In genomic region chr9:44327064-44327711, GRCm38 (mm10) we compare ENCODE assay signal across 8 mouse cellular contexts. TPM values are rescaled to one million over a fixed set of nuclear protein-coding genes. Genes with fewer than 3 reads are reported as not detected.
DNase-seq lines count a peak whose midpoint lies in the region; ATAC-seq and TF ChIP-seq lines count a peak whose summit lies in the region.

No protein-coding gene starts in this region.

- no peak for TF ChIP-seq CTCF in lung, adult 2 months (IDR thresholded peaks at IDR 0.05; ENCODE audit: insufficient read depth, low read length)

- TF ChIP-seq POLR2A in lung, adult 2 months (IDR thresholded peaks at IDR 0.05; ENCODE audit: borderline replicate concordance, extremely low read depth, low read depth, low read length): no peak

- H3K36me3 ChIP-seq in forebrain, embryonic 12.5 days (replicated peaks): peaks cover 32% of the 10 kb centered on the region
- H3K36me3 ChIP-seq in hindbrain, embryonic 15.5 days: peaks cover 29% of the 10 kb centered on the region

- H3K9me3 ChIP-seq in forebrain, embryonic 12.5 days: no peaks in the 10 kb centered on the region
- no peaks in the 10 kb centered on the region for H3K9me3 ChIP-seq in hindbrain, embryonic 15.5 days

- H3K4me1 ChIP-seq in forebrain, embryonic 12.5 days: peaks cover 14% of the 10 kb centered on the region
- H3K4me1 ChIP-seq in hindbrain, embryonic 15.5 days (replicated peaks): peaks cover 15% of the 10 kb centered on the region
- H3K4me1 ChIP-seq in lung, adult 2 months (ENCODE audit: control insufficient read depth, insufficient read depth, low read length): peaks cover 8% of the 10 kb centered on the region; the same call in 1 of the 2 replicates

- H3K27ac ChIP-seq in forebrain, embryonic 12.5 days: peak overlapping the region; percentile 93
- H3K27ac ChIP-seq in hindbrain, embryonic 15.5 days (replicated peaks): peak overlapping the region; percentile 88

- DNase-seq in urinary bladder, postnatal 25 days (ENCODE audit: low spot score): peak; percentile 27
- DNase-seq in urinary bladder, postnatal 4 days (ENCODE audit: low spot score in 2 of 2): no peak
- peak; percentile 49 for DNase-seq in lung, adult 2 months
- peak; percentile 36 for DNase-seq in retina, postnatal 1 day
- DNase-seq in frontal cortex, postnatal 14 days (ENCODE audit: low spot score in 2 of 2): no peak
- no peak for DNase-seq in frontal cortex, postnatal 25 days (ENCODE audit: low spot score in 2 of 2)

- peak overlapping the region; percentile 87 for H3K9ac ChIP-seq in forebrain, embryonic 12.5 days
- peak overlapping the region; percentile 71 for H3K9ac ChIP-seq in hindbrain, embryonic 15.5 days

- peak overlapping the region; percentile 81 for H3K4me2 ChIP-seq in forebrain, embryonic 12.5 days
- peak overlapping the region; percentile 73 for H3K4me2 ChIP-seq in hindbrain, embryonic 15.5 days

- WGBS in forebrain, embryonic 12.5 days: under 1% methylated on average over 22 of the region's 22 CpGs
- WGBS in hindbrain, embryonic 15.5 days: under 1% methylated on average over 22 of the region's 22 CpGs
- 1% methylated on average over 22 of the region's 22 CpGs for WGBS in lung, adult 2 months

- ATAC-seq in forebrain, embryonic 12.5 days (ENCODE audit: low FRiP score): peak; percentile 31
- ATAC-seq in hindbrain, embryonic 15.5 days (ENCODE audit: low FRiP score, low read depth): peak; percentile 33

- H3K27me3 ChIP-seq in forebrain, embryonic 12.5 days: no peaks in the 10 kb centered on the region
- no peaks in the 10 kb centered on the region for H3K27me3 ChIP-seq in hindbrain, embryonic 15.5 days

- H3K4me3 ChIP-seq in forebrain, embryonic 12.5 days (replicated peaks): peak overlapping the region; percentile 78
- H3K4me3 ChIP-seq in hindbrain, embryonic 15.5 days: peak overlapping the region; percentile 66
- peak overlapping the region; percentile 82 for H3K4me3 ChIP-seq in lung, adult 2 months (replicated peaks; ENCODE audit: extremely low read depth, low read depth, low read length)

RNA-seq across cellular contexts. Expression of gene Dpagt1, which starts 1.4 kb away (rescaled TPM):
- polyA plus RNA-seq in forebrain, embryonic 12.5 days (2016; fragmentation: Nextera tagmentation; extraction: Ambion mirVana): 38.9 and 39.3 TPM in 2 replicates
- 37.5 and 38.7 TPM in 2 replicates for polyA plus RNA-seq in hindbrain, embryonic 15.5 days (2015; fragmentation: Nextera tagmentation; extraction: Ambion mirVana)
- 50.0 and 58.7 TPM in 2 replicates for polyA plus RNA-seq in lung, adult 2 months (2012; rRNA removed)

RNA-seq across cellular contexts. Expression of gene C2cd2l, which starts 7.1 kb away (rescaled TPM):
- polyA plus RNA-seq in forebrain, embryonic 12.5 days (2016; fragmentation: Nextera tagmentation; extraction: Ambion mirVana): 16.5 and 16.9 TPM in 2 replicates
- 28.7 and 29.3 TPM in 2 replicates for polyA plus RNA-seq in hindbrain, embryonic 15.5 days (2015; fragmentation: Nextera tagmentation; extraction: Ambion mirVana)
- 77.9 and 88.0 TPM in 2 replicates for polyA plus RNA-seq in lung, adult 2 months (2012; rRNA removed)

RNA-seq across cellular contexts. Expression of gene H2afx, which starts 7.3 kb away (rescaled TPM):
- 477 and 482 TPM in 2 replicates for polyA plus RNA-seq in forebrain, embryonic 12.5 days (2016; fragmentation: Nextera tagmentation; extraction: Ambion mirVana)
- polyA plus RNA-seq in hindbrain, embryonic 15.5 days (2015; fragmentation: Nextera tagmentation; extraction: Ambion mirVana): 133 and 149 TPM in 2 replicates
- polyA plus RNA-seq in lung, adult 2 months (2012; rRNA removed): 41.3 and 50.1 TPM in 2 replicates

RNA-seq across cellular contexts. Expression of gene Hmbs, which starts 16.8 kb away (rescaled TPM):
- polyA plus RNA-seq in forebrain, embryonic 12.5 days (2016; fragmentation: Nextera tagmentation; extraction: Ambion mirVana): 107 and 115 TPM in 2 replicates
- 64.8 and 64.9 TPM in 2 replicates for polyA plus RNA-seq in hindbrain, embryonic 15.5 days (2015; fragmentation: Nextera tagmentation; extraction: Ambion mirVana)
- polyA plus RNA-seq in lung, adult 2 months (2012; rRNA removed): 21.8 and 27.7 TPM in 2 replicates

RNA-seq across cellular contexts. Expression of gene Hinfp, which starts 21.7 kb away (rescaled TPM):
- 34.6 and 35.5 TPM in 2 replicates for polyA plus RNA-seq in forebrain, embryonic 12.5 days (2016; fragmentation: Nextera tagmentation; extraction: Ambion mirVana)
- polyA plus RNA-seq in hindbrain, embryonic 15.5 days (2015; fragmentation: Nextera tagmentation; extraction: Ambion mirVana): 25.7 and 28.8 TPM in 2 replicates
- polyA plus RNA-seq in lung, adult 2 months (2012; rRNA removed): 16.9 and 21.3 TPM in 2 replicates

Comparison
In these comparisons a context has a peak if more than half of its experiments do, and no peak if none do; other contexts are left out.
1. DNase-seq: peak in urinary bladder, postnatal 25 days (single experiment), lung, adult 2 months (single experiment) and retina, postnatal 1 day (single experiment); none in urinary bladder, postnatal 4 days (0 of 2), frontal cortex, postnatal 14 days (0 of 2) and frontal cortex, postnatal 25 days (0 of 2).
2. Peak in every context shown above with its lines, with median percentiles within 50 percentile points of each other: H3K4me3 ChIP-seq.